Mouse (Mus musculus) CH12.LX (cell line): Measurements from ENCODE around the gene B4galnt3. TPM values are rescaled to one million over a fixed set of nuclear protein-coding genes. Genes with fewer than 3 reads are reported as not detected.

Source experiments
- DNase-seq: peaks from one replicate; pipeline ENCODE4 v3.0.0-alpha.2; 2013; ENCODE audit errors: extremely low read depth
- H3K27ac ChIP-seq: 2 replicates; pipeline ENCODE4 v1.5.1; 2012; ENCODE audit warnings: low read depth, mild to moderate bottlenecking, control low read depth, moderate library complexity; ENCODE audit not compliant: insufficient read depth
- H3K27me3 ChIP-seq: replicated peaks from 2 replicates; pipeline ENCODE3; 2012; ENCODE audit warnings: inconsistent platforms
- H3K36me3 ChIP-seq, 2 experiments: replicated peaks in 1 of 2; 2 replicates each; pipeline versions ENCODE3 to v1.6.1; 2012; ENCODE audit warnings: inconsistent platforms in 1 of 2, low read length in 1 of 2, mild to moderate bottlenecking in 1 of 2, mixed read lengths in 1 of 2, moderate library complexity in 1 of 2; ENCODE audit not compliant: control insufficient read depth in 1 of 2, insufficient read depth in 1 of 2
- H3K4me1 ChIP-seq, 2 experiments: 2 replicates each; pipeline ENCODE4 v1.6.1; 2012; ENCODE audit warnings: inconsistent platforms in 1 of 2, moderate library complexity in 1 of 2; ENCODE audit not compliant: insufficient read depth in 2 of 2, control insufficient read depth in 1 of 2
- H3K4me2 ChIP-seq: 2 replicates; pipeline ENCODE4 v1.6.1; 2012; ENCODE audit warnings: low read depth, mild to moderate bottlenecking, control low read depth; ENCODE audit not compliant: poor library complexity, insufficient read depth, severe bottlenecking
- H3K4me3 ChIP-seq, 3 experiments: fragments of 150-350 bp in 1 of 3; sonication (generic) in 1 of 3; replicated peaks in 1 of 3; 2 replicates each; pipeline versions ENCODE3 to v1.5.1; 2011 to 2012; ENCODE audit warnings: low read depth in 2 of 3, low read length in 2 of 3, mild to moderate bottlenecking in 2 of 3, moderate library complexity in 2 of 3, control low read depth in 1 of 3, improper control_type of control experiment in 1 of 3, inconsistent platforms in 1 of 3, mixed read lengths in 1 of 3; ENCODE audit not compliant: poor library complexity in 1 of 3
- H3K79me2 ChIP-seq: replicated peaks from 2 replicates; pipeline ENCODE4 v1.6.1; 2012; ENCODE audit warnings: mild to moderate bottlenecking, moderate library complexity; ENCODE audit not compliant: control insufficient read depth, poor library complexity, insufficient read depth, severe bottlenecking; ENCODE audit errors: extremely low read depth
- H3K9ac ChIP-seq: 2 replicates; pipeline ENCODE4 v1.6.1; 2012; ENCODE audit warnings: low read depth, mild to moderate bottlenecking, control low read depth, moderate library complexity; ENCODE audit not compliant: insufficient read depth
- H3K9me3 ChIP-seq: replicated peaks from 2 replicates; pipeline ENCODE3; 2012; ENCODE audit warnings: low read length, inconsistent platforms, mixed read lengths
- BHLHE40 ChIP-seq: IDR thresholded peaks from 2 replicates; pipeline ENCODE4 v1.6.1; 2011; ENCODE audit warnings: mild to moderate bottlenecking, low read depth, low read length, improper control_type of control experiment
- E2F4 ChIP-seq: IDR thresholded peaks from 2 replicates; pipeline ENCODE4 v1.6.1; 2011; ENCODE audit warnings: low read depth, low read length, improper control_type of control experiment; ENCODE audit not compliant: insufficient replicate concordance
- ETS1 ChIP-seq: conservative IDR thresholded peaks from 2 replicates; pipeline ENCODE4 v1.6.1; 2012; ENCODE audit warnings: low read depth, mild to moderate bottlenecking, inconsistent platforms, low read length, improper control_type of control experiment, moderate library complexity
- GABPA ChIP-seq: IDR thresholded peaks from 2 replicates; pipeline ENCODE4 v1.6.1; 2012; ENCODE audit warnings: low read depth, low read length, improper control_type of control experiment, inconsistent platforms; ENCODE audit not compliant: insufficient replicate concordance
- MAX ChIP-seq: IDR thresholded peaks from 2 replicates; pipeline ENCODE4 v1.6.1; 2011; ENCODE audit warnings: low read length, improper control_type of control experiment
- MAZ ChIP-seq: IDR thresholded peaks from 2 replicates; pipeline ENCODE4 v1.6.1; 2012; ENCODE audit warnings: low read depth, mild to moderate bottlenecking, inconsistent platforms, low read length, improper control_type of control experiment, moderate library complexity
- MYC ChIP-seq: IDR thresholded peaks from 2 replicates; pipeline ENCODE4 v1.6.1; 2011; ENCODE audit warnings: low read depth, mild to moderate bottlenecking, improper control_type of control experiment, low read length
- NELFE ChIP-seq: IDR thresholded peaks from 2 replicates; pipeline ENCODE4 v1.6.1; 2011; ENCODE audit warnings: low read depth, low read length, improper control_type of control experiment
- PAX5 ChIP-seq: IDR thresholded peaks from 2 replicates; pipeline ENCODE4 v1.6.1; 2012; ENCODE audit warnings: low read length, inconsistent platforms, mixed read lengths
- POLR2A ChIP-seq: IDR thresholded peaks from 2 replicates; pipeline ENCODE4 v1.6.1; 2011; ENCODE audit warnings: low read depth, mild to moderate bottlenecking, improper control_type of control experiment, low read length
- RAD21 ChIP-seq: IDR thresholded peaks from 2 replicates; pipeline ENCODE4 v1.6.1; 2011; ENCODE audit warnings: low read depth, mild to moderate bottlenecking, low read length, improper control_type of control experiment, moderate library complexity
- RCOR1 ChIP-seq: conservative IDR thresholded peaks from 2 replicates; pipeline ENCODE4 v1.6.1; 2012; ENCODE audit warnings: low read depth, mild to moderate bottlenecking, inconsistent platforms, low read length, improper control_type of control experiment
- SIN3A ChIP-seq: IDR thresholded peaks from 2 replicates; pipeline ENCODE4 v1.6.1; 2012; ENCODE audit warnings: low read length, improper control_type of control experiment, inconsistent platforms
- SMC3 ChIP-seq: IDR thresholded peaks from 2 replicates; pipeline ENCODE4 v1.6.1; 2011; ENCODE audit warnings: low read depth, low read length, improper control_type of control experiment
- TCF12 ChIP-seq: IDR thresholded peaks from 2 replicates; pipeline ENCODE4 v1.6.1; 2014; ENCODE audit warnings: low read depth, mild to moderate bottlenecking, inconsistent platforms, low read length, improper control_type of control experiment
- USF1 ChIP-seq: IDR thresholded peaks from 2 replicates; pipeline ENCODE4 v1.6.1; 2014; ENCODE audit warnings: low read depth, mild to moderate bottlenecking, inconsistent platforms, low read length, improper control_type of control experiment
- ZKSCAN1 ChIP-seq: IDR thresholded peaks from 2 replicates; pipeline ENCODE4 v1.6.1; 2012; ENCODE audit warnings: low read depth, inconsistent platforms, low read length, improper control_type of control experiment, borderline replicate concordance
- dilution Hi-C: fragments of 300-500 bp; cut with MboI; formaldehyde crosslinking; loops from 2 replicates; pipeline ENCODE4 v1.14.3; 2020; ENCODE audit warnings: low sequenced_read_pairs; ENCODE audit not compliant: extremely low pct_unique_long_range_greater_than_20kb, extremely low pct_ligation_motif_present
- in situ Hi-C: fragments of 300-500 bp; cut with MboI; formaldehyde crosslinking; loops from 3 replicates; pipeline ENCODE4 v1.14.3; 2019; ENCODE audit warnings: low sequenced_read_pairs, low pct_ligation_motif_present, low pct_unique_long_range_greater_than_20kb, mixed read lengths
- polyA plus RNA-seq: library from polyadenylated mRNA; unstranded; fragments of >175 nt; gene quantifications from 2 replicates; pipeline ENCODE4 v1.2.1, GENCODE M21; 2012; ENCODE audit warnings: low read depth; ENCODE audit not compliant: insufficient read length
- total RNA-seq, 2 experiments: library from RNA; depleted of rRNA; stranded (reverse); fragments of 300-350 nt in 1 of 2; fragments of >200 nt in 1 of 2; gene quantifications; 2 replicates each; pipeline ENCODE4 v1.2.3; 2012 to 2014

Gene B4galnt3
- total and polyA plus RNA-seq, 3 experiments: 0.21 to 0.47 (median 0.44) TPM

DNA sequence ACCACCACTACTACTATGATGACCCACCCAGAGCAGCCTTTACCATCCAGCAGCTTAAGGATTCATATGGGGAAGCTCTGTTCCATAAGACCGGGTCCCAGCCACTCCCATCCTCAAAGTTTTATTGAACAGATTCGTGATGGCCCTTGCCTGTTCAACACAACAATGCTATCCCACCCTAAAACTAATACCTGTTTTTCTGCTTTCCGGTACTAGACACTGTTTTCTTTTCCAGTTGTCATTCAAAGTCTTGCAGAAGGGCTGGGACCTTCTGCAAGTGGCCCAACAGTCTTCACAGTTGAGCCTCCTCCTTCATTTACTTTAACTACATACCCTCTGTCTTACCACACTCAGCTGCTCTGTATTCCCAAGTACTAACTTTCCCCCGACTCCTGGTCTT is 4.9 kb downstream of the B4galnt3 start:
- H3K9me3 ChIP-seq: peaks cover 2% of the 10 kb centered on the region
- dilution Hi-C loops: no loop called here
- TF ChIP-seq E2F4 (no peak), USF1 (no peak), POLR2A (no peak)
- no peak overlapping the region for H3K9ac ChIP-seq
- H3K27ac ChIP-seq: no peak overlapping the region
- in situ Hi-C loops: no loop called here
- H3K4me3 ChIP-seq: no peak overlapping the region
- no peaks in the 10 kb centered on the region for H3K79me2 ChIP-seq
- no peak for DNase-seq
- no peaks in the 10 kb centered on the region for H3K27me3 ChIP-seq
- H3K36me3 ChIP-seq: no peaks in the 10 kb centered on the region
- H3K4me1 ChIP-seq: no peaks in the 10 kb centered on the region
- H3K4me2 ChIP-seq: no peak overlapping the region

DNA sequence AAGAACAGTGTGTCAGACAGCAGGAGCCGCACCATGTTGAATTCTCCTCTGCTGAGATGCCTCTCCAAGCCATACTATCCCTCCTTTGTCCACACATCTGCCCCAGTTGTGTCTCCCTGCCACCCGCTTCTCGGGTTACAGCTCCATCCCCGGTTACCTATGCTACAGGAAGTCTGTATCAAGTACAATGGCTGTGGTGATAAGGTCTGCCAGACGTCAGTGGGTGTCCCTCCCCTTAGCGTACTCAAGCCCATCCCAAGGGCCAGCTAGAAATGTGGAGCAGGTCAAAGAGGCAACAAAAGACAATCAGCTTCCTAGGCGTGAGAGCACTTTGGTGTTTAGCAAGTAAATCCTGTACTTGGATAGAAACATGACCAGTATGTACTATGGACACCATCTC is 5.8 kb downstream of the B4galnt3 start:
- Histone ChIP-seq H3K9me3 (no peaks in the 10 kb centered on the region), H3K27ac (no peak overlapping the region), H3K9ac (no peak overlapping the region), H3K4me1 (no peaks in the 10 kb centered on the region), H3K4me3 (no peak overlapping the region), H3K27me3 (no peaks in the 10 kb centered on the region), H3K36me3 (no peaks in the 10 kb centered on the region), H3K4me2 (no peak overlapping the region), H3K79me2 (no peaks in the 10 kb centered on the region)
- no peak for DNase-seq
- TF ChIP-seq ZKSCAN1: no peak
- dilution Hi-C loops: no loop called here
- in situ Hi-C loops: no loop called here

DNA sequence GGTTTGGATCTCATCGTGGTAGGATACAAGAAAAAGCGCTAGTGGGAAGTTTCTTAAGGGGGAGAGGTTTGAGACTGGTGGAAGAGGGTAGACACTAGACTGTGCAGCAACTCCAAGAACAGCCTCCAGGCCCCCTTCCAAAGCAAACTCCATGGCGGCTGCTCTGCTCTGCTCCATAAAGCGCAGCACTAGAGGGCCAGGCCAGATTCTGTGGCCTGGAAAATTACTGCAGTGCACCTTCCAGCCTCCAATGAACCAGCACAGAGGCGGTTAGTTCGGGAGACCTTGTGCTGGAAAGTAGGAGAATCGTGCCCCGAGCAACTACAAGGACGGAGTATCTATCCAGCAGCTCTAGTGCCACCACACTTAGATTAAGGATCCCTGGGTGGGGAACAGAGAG is 7.1 kb downstream of the B4galnt3 start:
- dilution Hi-C loops: no loop called here
- Histone ChIP-seq H3K79me2 (no peaks in the 10 kb centered on the region), H3K9ac (no peak overlapping the region)
- no peak for TF ChIP-seq ETS1
- TF ChIP-seq SMC3: no peak
- no peak for TF ChIP-seq RAD21
- no peak for TF ChIP-seq USF1
- TF ChIP-seq MAZ: no peak
- no peak for TF ChIP-seq ZKSCAN1
- TF ChIP-seq GABPA: no peak
- TF ChIP-seq NELFE: no peak
- no peak for TF ChIP-seq MAX
- no peak for TF ChIP-seq TCF12
- no peak for TF ChIP-seq MYC
- TF ChIP-seq BHLHE40: no peak
- no peak for TF ChIP-seq SIN3A
- no peak for TF ChIP-seq PAX5
- no peak for TF ChIP-seq RCOR1
- TF ChIP-seq POLR2A: no peak
- TF ChIP-seq, all 38 proteins: peak for 0
- DNase-seq: no peak
- Histone ChIP-seq H3K4me3 (no peak overlapping the region), H3K4me1 (no peaks in the 10 kb centered on the region), H3K27me3 (no peaks in the 10 kb centered on the region), H3K27ac (no peak overlapping the region), H3K36me3 (no peaks in the 10 kb centered on the region), H3K9me3 (no peaks in the 10 kb centered on the region), H3K4me2 (no peak overlapping the region)
- in situ Hi-C loops: no loop called here
